Mouse (Mus musculus) lung, adult 2 months (tissue): Measurements from ENCODE around the gene Dlg4. TPM values are rescaled to one million over a fixed set of nuclear protein-coding genes. Genes with fewer than 3 reads are reported as not detected.

Source experiments
- DNase-seq: peaks from one replicate; pipeline ENCODE4 v3.0.0; 2022
- H3K4me1 ChIP-seq: fragments of 200-500 bp; 2 replicates; pipeline ENCODE4 v1.6.1; 2011; ENCODE audit warnings: low read length; ENCODE audit not compliant: control insufficient read depth, insufficient read depth
- H3K4me3 ChIP-seq: fragments of 200-500 bp; replicated peaks from 2 replicates; pipeline ENCODE3; 2011; ENCODE audit warnings: low read depth, mild to moderate bottlenecking, control low read depth, low read length; ENCODE audit errors: extremely low read depth
- CTCF ChIP-seq: fragments of 200-500 bp; IDR thresholded peaks from 2 replicates; pipeline ENCODE4 v1.5.1; 2011; ENCODE audit warnings: mild to moderate bottlenecking, low read length, control low read depth; ENCODE audit not compliant: insufficient read depth
- POLR2A ChIP-seq: fragments of 200-500 bp; IDR thresholded peaks from 2 replicates; pipeline ENCODE4 v1.6.1; 2011; ENCODE audit warnings: low read depth, mild to moderate bottlenecking, control low read depth, low read length, borderline replicate concordance; ENCODE audit errors: extremely low read depth
- WGBS: fragments of 180-500 bp; shearing (Covaris S2); methylation state at CpG from one replicate; pipeline ENCODE4 v1.1.7; 2018; 5-methylcytosine and 5-hydroxymethylcytosine counted together
- polyA plus RNA-seq: library from polyadenylated mRNA; depleted of rRNA; stranded (reverse); fragments of >200 nt; gene quantifications from 2 replicates; pipeline ENCODE4 v1.2.3, GENCODE M21; 2012; rRNA removed

The Dlg4 gene
- 28.0 and 33.7 TPM in 2 replicates for polyA plus RNA-seq

GRCm38 (mm10) chr11:70016669-70017068 is at the start of gene Dlg4:
TSS of gene Dlg4 (plus strand) at chr11:70016942.
- H3K4me3 ChIP-seq = no peak within 1 kb of the TSS
- WGBS = 65% methylated on average over 3 of the region's 3 CpGs
- DNase-seq = no peak
- peaks cover 6% of the 10 kb centered on the region for H3K4me1 ChIP-seq
- TF ChIP-seq CTCF (no peak), POLR2A (no peak)

- Histone ChIP-seq H3K4me1 (peaks cover 3% of the 10 kb centered on the region), H3K4me3 (no peak overlapping the region)
- no peak for DNase-seq
- no peak for TF ChIP-seq CTCF
- TF ChIP-seq POLR2A = no peak
- WGBS = 70% methylated on average over 4 of the region's 4 CpGs
Measured at GRCm38 (mm10) chr11:69968793-69969192, 47.9 kb upstream of the Dlg4 start.

- DNase-seq = no peak
- TF ChIP-seq POLR2A = no peak
- TF ChIP-seq CTCF = no peak
- peaks cover 3% of the 10 kb centered on the region for H3K4me1 ChIP-seq
- no peak overlapping the region for H3K4me3 ChIP-seq
- 69% methylated on average over 6 of the region's 6 CpGs for WGBS
Measured at GRCm38 (mm10) chr11:69970222-69970621, 46.5 kb upstream of the Dlg4 start.

DNA sequence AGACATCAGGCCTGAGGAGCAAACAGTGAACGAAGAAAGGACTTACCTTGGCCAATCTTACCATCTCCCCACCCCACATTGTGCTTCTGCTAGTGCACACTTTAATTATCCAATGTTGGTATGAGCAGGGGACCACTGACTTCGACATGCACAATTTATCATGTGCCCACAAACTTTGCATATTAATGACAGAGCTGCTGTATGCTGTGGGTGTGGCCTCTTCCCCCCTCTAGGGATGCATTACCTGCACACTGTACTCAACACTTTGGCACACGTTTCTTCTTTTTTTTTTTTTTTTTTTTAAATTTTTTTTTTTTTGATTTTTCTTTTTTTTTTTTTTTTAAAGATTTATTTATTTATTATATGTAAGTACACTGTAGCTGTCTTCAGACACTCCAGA is 46.0 kb upstream of the Dlg4 start:
- Histone ChIP-seq H3K4me1 (peaks cover 3% of the 10 kb centered on the region), H3K4me3 (no peak overlapping the region)
- DNase-seq = no peak
- TF ChIP-seq POLR2A = no peak
- no peak for TF ChIP-seq CTCF
- 72% methylated on average over 3 of the region's 3 CpGs for WGBS

DNA sequence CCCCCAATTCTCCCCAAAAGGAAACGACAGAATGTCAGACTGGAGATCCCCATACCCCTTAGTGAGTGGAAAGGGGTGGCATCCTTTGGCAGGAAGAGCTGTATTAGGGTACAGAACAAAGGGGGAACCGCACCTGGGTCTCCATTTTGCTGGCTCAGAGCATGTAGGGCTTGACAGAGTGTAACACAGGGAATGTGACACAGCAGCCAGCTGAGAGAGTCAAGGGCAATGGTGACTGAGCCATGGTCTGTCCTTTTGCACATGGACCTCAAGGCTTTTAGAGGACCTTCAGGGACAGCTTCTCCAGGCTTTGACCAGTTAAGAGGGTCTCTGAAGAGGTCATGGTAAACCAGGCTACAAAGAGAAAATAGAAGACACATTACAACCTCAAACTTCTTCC is 41.8 kb upstream of the Dlg4 start:
- Histone ChIP-seq H3K4me1 (no peaks in the 10 kb centered on the region), H3K4me3 (no peak overlapping the region)
- WGBS = 99% methylated on average over 2 of the region's 2 CpGs
- TF ChIP-seq POLR2A (no peak), CTCF (no peak)
- no peak for DNase-seq

DNA sequence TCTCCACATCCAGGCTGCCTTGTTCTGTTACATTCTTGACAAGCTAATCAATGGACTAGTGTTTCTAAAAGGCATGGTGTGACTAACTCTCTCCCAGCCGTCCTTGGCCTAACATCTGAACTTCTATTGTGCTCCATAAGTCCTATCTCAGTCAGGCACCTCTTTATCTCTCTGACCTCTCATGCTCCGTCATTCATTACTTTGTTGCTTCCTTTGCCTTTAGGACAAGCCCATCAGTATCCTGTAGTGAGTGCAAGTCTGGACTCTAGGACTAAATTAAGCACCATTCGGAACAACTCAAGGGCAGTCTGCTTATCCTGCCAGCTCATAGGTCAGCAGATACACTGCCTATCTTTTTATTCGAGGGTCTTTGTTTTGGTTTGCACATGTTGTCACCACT is 40.5 kb upstream of the Dlg4 start:
- TF ChIP-seq CTCF (no peak), POLR2A (no peak)
- Histone ChIP-seq H3K4me1 (no peaks in the 10 kb centered on the region), H3K4me3 (no peak overlapping the region)
- no peak for DNase-seq
- WGBS = 84% methylated on average over 4 of the region's 4 CpGs

DNA sequence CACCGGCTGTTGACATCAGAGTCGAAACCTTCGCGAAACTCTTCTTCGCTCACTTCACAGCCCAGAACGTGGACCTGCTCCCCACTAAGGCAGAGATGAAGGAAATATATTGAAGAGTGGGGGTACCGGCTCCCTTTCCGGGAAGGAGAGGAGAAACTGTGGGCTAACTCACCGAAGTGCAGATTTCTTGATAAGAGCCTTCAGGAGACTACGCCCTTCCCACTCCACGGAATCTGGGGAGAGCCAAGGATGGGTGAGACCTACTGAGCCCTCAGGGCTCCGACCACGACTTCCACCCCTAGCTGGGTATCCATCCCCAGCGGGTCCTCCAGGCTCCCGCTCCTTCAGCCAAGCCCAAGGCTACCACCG is 36.9 kb upstream of the Dlg4 start:
- DNase-seq = no peak
- Histone ChIP-seq H3K4me3 (peak overlapping the region; percentile 94), H3K4me1 (peaks cover 8% of the 10 kb centered on the region; the same call in 1 of the 2 replicates)
- TF ChIP-seq CTCF (no peak), POLR2A (no peak)
- WGBS = 2% methylated on average over 16 of the region's 16 CpGs

DNA sequence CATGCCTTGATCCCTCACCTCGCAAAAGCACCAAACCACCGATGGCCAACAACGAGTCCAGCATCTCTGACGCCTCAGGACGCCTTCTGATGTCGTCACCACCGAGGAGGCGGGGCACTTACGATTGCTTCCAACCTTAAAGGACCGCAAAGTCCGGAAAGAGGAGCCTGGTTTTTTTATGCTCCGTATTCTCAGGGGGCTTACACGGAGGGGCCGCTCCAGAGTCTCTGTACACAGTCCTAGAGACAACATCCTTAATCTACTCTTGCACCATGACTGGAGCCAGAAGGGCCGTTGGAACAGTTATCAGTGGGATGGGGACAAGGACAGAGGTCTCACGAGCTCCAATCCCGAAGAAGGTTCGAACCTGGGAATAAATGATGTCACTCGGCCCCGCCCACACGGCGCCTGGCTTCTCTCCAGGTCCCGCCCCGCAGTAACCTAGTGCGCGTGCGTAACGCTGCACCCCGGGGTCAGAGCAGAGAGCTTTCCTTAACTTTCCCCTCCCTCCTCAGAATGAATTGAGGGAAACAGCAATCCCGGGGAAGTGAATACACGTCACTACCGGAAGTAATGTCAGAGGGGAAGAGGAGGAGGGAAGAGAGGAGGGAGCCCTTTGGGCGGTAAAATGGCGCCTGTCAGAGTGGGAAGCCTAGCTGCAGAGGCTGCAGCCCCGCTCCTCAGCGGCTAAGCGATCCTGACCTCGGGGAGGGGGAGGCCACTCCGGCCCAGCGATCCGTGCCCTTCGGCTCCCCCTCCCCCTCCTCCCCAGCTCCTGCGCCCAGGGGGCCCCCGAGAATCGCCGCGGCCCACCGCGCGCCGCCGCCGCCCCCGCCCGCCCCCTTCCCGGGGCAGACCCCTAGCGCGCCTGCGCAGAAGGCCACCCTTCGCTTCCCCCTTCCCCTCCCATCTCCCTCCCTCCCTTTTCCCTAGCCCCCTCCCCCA is 36.3 kb upstream of the Dlg4 start:
- H3K4me1 ChIP-seq = peaks cover 8% of the 10 kb centered on the region; the same call in 1 of the 2 replicates
- TF ChIP-seq POLR2A (peak; percentile 94), CTCF (no peak)
- peak overlapping the region; percentile 94 for H3K4me3 ChIP-seq
- 2% methylated on average over 55 of the region's 60 CpGs for WGBS
- DNase-seq = peak; percentile 99

GRCm38 (mm10) chr11:69981141-69981762 is 35.5 kb upstream of the Dlg4 start, which contains the start of gene Ctdnep1:
TSS of gene Ctdnep1 (plus strand) at chr11:69981156.
- no peak for TF ChIP-seq POLR2A
- no peak for TF ChIP-seq CTCF
- WGBS = under 1% methylated on average over 41 of the region's 43 CpGs

GRCm38 (mm10) chr11:69982225-69982624 is 34.5 kb upstream of the Dlg4 start, which contains the start of gene Elp5:
TSS of gene Elp5 (minus strand) at chr11:69982517.
- no peak for TF ChIP-seq POLR2A
- no peak for TF ChIP-seq CTCF
- 37% methylated on average over 8 of the region's 8 CpGs for WGBS
- H3K4me3 ChIP-seq = peak within 1 kb of the TSS; percentile 94
- H3K4me1 ChIP-seq = peaks cover 8% of the 10 kb centered on the region; the same call in 1 of the 2 replicates
- no peak for DNase-seq

More at GRCm38 (mm10) chr11:69981141-69981762, 35.5 kb upstream of the Dlg4 start, which contains the start of gene Ctdnep1:
- DNase-seq = peak; percentile 37
- peak within 1 kb of the TSS; percentile 94 for H3K4me3 ChIP-seq
- peaks cover 8% of the 10 kb centered on the region; the same call in 1 of the 2 replicates for H3K4me1 ChIP-seq
